Mouse (Mus musculus): ENCODE results near the gene Ube2v1.

Ube2v1 gene

DNA sequence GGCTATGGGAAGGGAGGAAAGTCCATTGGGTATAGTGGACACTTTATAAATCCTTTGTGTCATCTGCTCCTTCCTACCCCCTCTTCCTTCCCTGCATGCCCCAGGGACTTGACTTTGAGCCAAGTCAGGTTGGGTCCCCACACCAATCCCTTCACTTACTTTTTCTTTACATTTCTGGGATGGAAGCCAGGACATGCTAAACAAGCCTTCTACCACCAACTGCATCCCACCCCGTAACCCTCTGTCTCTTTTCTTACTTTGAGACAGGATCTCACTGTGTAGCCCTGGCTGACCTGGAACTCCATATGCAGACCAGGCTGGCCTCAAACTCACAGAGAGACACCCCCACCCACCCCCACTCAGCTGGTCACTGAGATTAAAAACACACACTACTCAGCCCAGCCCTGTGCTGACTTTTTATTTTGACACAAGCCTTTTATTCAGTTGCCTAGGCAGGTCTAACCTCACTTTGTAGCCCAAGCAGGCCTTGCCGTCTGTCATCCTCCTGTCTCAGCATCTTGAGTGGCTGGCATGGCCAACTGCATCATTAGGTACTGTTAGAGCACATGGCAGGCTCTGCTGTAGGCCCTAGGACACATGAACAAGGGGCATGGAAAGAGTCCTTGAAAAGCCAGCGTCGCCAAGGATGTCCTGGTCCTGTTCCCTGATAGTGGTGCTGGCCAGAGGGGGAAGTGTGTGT lies 38.2 kb downstream of the Ube2v1 start:
- DNase-seq (ENCODE audit: low read depth, low spot score): no peak

DNA sequence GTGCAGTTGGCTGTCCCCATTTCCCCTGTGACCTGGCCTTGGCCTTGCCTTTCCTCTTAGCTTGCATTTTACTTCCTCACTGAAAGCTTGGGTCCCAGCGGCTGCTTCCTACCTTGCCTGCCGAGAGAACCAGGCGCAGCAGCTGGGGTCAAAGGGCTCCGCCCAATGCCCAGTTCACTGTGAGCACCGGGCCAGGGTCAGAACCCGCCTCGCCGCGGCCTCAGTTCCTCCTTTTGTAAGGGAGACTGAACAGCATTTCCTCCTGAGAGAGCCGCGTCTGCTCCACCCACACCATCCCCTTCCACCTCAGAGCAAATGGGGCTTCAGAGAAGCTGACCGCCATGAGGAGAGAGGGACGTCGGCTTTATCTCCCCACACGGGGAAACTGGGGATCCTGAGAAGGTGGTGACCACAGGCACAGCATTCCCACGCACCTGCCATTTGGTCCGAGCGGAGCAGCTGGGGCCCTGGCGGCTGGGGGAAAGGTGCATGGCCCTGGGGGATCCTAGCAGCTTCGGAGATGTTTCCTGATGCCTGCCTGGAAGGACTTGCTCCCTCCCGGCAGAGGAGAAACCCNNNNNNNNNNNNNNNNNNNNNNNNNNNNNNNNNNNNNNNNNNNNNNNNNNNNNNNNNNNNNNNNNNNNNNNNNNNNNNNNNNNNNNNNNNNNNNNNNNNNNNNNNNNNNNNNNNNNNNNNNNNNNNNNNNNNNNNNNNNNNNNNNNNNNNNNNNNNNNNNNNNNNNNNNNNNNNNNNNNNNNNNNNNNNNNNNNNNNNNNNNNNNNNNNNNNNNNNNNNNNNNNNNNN lies 42.9 kb downstream of the Ube2v1 start:
- peak; percentile 68 for DNase-seq (ENCODE audit: low read depth, low spot score)

DNA sequence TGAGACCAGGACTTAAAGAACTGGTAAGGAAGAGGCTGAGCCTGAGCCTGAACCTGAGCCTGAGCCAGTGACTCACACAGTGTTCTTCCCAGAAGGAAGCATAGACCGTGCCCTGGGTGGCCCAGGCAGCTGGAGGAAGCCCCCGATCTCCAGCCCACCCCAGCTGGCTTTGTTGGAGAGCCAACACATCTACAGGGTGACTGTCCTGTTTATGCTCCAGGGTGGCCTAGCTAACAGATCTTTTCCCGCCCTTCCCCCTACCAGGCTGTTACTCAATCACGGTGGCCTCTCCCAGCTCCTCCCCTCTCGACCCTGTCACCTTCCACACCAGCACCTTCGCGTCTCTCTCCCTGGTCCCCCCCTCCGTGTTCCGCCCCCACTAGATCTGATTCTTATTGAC lies 44.9 kb downstream of the Ube2v1 start:
- no peak for DNase-seq (ENCODE audit: low read depth, low spot score)

DNA sequence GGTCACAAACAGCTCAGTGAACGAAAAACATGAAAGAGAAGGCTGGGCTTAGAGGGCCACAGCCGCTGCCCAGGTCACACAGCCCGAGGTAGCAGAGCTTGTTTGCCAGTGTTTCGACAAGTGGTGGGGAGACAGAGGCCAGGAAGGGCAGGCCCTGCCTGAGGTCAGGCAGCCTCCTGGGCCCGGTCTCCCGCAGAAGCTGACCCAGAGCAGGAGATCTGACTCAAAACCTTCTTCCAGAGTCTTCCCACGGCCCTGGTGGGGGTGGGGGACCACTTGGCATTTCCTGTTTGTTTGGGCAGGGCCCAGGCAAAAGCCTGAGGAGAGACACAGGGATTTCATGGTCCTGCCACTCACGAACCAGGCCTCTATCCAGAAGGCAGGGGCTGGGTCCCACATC lies 45.9 kb downstream of the Ube2v1 start:
- no peak for DNase-seq (ENCODE audit: low read depth, low spot score)

DNA sequence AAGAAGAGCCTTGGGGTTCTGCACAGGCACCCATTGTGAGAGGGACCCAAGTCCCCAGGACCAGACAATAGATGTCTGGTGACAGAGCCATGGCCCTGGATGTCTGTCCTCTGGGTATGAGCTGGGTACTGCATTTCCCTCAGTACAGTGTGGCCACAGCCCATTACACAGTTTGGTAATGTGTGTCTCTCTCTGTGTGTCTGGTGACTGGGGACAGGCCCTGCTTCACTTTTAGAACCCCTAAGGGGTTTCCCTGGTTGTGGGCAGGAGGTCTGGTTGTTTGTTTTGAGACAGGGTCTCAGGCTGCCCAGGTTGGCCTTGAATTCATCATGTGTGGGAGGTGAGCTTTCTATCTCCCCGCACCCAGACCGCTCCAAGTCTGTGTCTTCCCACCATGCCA lies 46.6 kb downstream of the Ube2v1 start:
- DNase-seq (ENCODE audit: low read depth, low spot score): no peak

DNA sequence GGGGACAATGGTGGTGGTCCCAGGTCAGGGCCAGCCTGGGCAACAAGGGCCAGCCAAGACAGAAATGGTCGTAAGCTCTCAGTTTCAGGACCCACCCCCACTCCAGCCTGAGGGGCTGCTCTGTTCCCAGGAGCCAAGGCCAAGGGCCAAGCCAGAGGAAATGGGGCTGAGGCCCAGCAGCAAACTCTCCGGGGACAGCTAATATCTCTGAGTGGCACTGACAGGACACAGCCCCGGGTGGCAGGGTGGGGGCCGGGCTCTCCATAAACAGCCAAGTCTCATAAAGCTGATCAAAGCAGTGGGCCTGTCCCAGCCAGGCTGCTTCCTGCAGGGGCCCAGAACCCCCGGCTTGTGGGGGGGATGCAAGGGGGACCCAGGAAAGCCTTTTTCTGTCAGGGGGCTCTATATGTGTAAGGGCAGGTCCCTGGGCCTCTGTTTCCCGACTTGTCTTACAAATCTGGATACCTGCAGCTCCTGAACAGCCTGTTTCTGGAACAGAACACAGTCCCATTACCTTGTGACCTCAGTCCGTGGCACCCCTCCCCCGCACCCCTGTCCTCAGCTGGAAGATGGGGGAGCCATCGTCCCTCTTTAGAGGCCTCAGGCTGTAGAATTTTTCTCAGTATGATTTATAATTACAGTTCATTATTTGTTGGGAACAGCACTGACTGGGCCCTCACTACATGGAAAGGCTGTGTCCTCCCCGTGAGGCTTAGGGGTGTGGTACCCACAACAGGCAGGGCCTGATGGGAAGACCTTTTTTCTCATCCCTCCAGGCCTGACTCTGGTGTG lies 48.5 kb downstream of the Ube2v1 start:
- DNase-seq (ENCODE audit: low read depth, low spot score): no peak

DNA sequence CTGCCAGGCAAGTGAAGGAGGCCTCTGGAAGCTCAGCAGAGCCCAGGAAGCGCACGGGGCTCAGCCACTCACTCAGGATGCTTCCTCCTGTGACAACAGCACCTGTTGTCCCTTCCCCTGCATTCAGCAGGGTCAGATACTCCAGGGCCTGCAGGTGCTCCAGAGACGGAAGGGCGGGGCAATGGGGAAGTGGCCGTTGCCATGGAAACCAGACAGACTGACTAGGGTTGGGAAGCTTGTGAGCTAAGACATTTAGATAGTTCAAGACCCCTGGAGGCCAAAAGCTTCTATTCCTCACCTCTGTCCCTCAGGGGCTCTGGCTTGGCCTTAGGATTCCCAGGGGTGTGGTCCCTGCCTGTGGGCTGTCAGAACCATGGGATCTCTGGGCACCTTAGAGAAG lies 53.4 kb downstream of the Ube2v1 start:
- DNase-seq (ENCODE audit: low read depth, low spot score): peak; percentile 17

DNA sequence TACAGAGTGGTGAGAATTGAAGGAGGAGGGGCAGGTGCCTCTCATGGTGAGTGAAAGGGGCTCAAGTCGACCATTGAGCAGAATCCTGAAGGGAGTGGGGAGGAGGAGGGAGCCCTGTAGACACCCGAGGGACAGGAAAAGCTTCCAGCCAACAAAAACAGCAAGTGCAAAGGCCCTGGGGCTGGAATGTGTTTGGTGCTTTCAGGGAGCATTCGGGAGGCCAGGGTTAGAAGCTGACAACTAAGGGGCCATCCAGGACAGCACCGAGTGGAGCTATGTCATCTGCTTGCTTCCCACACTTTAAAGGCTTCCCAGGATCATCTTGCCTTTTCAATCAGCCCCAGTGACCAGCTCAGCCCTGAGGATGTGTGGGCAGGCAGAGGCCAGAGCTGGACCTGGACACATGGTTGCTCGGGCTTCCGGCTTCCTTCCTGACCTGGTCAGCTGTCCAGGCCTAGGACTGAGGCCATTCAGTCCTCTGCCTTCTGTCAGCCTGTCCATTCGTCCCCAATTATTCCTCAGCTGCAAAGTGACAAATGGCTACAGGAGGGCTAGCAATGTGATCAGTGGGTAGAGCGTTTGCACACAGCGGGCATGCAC lies 54.6 kb downstream of the Ube2v1 start:
- DNase-seq (ENCODE audit: low read depth, low spot score): no peak

DNA sequence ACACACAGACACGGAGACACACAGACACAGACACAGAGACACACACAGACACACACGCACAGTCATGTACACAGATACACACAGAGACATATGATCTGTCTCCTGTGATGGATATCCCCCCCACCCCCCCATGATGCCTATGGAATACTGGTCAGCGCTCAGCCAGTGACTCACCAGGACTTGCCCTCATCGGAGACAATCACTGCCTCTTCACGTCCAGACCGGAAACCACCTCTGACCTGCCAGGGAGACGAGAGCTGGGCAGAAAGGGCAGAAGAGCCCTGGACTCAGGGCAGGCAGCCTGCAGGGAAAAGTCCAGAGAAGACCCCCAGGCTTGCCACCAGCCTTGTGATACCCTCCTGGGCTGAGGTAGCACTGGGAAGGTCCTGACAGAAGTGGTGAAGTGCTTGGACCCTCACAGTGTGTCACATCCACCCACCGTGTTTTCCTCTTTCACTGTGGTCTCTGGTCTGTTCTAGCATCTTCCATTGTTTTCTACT lies 55.7 kb downstream of the Ube2v1 start:
- DNase-seq (ENCODE audit: low read depth, low spot score): no peak

DNA sequence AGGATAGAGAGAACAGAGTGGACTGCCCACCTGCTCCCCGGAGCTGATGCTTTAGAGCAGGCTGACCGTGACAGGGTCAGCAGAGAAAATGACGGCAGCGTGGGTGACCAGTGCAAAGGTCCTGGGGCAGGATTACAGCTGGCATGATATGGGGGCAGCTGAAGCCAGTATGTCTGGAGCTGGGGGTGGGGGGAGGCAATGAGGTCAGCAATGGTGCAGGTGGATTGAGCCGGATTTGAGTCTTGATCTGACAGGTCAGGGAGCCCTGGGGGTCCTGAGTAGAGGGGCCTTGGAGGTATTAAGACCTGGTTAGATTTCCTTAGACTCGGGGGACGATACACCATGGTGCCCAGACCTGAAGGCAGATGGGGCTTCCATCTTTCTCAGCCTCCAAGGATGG lies 56.3 kb downstream of the Ube2v1 start:
- no peak for DNase-seq (ENCODE audit: low read depth, low spot score)

DNA sequence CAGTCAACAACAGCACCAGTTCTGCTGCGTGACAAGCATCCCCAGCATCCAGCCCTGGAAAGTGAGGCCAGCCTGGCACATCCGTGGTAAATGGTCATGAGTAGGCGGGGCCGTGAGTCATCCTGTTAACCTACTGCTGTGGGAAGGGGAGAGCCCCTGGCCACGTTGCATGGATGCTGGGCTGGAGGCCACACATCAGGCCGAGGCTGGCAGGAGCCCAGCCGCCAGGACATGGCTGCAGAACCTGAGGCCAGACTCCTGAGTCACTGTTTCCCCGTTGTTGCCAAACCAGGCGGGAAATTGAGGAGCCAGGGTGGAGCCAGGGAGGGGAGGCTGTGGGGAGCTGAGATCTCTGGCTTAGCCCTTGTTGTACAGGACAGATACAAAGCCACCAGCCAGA lies 57.1 kb downstream of the Ube2v1 start:
- DNase-seq (ENCODE audit: low read depth, low spot score): no peak

DNA sequence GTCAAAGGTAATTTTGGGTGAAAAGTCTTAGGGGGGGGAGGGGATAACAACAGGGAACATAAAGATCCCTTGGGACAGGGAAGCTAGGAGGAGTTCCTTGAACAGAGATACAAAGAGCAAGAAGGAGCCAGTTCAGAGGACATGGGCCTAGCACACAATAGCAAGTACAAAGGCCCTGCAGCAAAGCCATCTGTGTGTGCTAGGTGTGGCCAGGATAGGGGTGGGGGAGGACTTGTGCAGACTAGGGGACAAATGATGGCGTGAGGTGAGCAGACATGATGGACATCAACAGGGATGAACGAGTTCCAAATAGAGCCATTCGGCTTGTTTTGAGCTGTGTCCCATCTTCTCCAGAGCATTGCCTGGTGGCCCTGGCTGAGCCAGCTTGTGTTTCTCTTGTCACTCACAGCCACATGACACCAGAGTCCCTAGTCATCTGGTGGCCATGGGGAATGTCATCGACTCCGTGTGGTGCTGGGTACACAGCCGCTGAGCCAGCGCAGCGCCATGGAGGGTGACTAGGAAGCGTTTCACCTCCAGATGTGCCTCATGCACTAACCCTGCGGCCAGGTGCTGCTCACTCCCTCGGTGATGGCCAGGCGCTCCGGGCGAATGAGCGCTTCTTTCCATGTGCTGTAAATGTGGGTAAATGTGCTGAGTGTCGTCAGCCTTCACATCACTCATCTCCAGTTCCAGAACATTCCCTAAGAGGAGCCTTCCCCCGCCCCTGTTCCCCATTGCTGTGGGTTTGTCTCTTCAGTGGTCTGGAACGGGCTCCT lies 60.3 kb downstream of the Ube2v1 start:
- DNase-seq (ENCODE audit: low read depth, low spot score): no peak

DNA sequence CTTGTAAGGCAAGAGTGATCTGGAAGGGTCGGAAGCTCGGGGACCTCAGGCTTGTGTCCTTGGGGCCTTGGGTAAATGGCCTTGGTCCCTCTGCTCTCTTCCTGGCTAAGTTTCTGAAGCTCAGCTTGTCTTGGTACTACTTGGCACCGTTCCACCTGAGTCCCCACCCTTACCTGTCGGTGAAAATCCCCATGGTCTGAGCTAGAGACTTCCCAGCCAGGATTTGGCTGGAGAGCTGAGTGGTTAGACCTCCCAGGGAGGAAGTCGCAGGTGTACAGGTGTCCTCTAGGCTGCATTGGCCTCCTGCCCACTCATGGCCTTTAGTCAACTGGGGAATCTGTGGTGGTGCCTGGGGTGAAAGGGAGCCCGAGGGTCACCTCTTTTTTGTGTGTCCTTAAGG lies 61.1 kb downstream of the Ube2v1 start:
- DNase-seq (ENCODE audit: low read depth, low spot score): no peak

DNA sequence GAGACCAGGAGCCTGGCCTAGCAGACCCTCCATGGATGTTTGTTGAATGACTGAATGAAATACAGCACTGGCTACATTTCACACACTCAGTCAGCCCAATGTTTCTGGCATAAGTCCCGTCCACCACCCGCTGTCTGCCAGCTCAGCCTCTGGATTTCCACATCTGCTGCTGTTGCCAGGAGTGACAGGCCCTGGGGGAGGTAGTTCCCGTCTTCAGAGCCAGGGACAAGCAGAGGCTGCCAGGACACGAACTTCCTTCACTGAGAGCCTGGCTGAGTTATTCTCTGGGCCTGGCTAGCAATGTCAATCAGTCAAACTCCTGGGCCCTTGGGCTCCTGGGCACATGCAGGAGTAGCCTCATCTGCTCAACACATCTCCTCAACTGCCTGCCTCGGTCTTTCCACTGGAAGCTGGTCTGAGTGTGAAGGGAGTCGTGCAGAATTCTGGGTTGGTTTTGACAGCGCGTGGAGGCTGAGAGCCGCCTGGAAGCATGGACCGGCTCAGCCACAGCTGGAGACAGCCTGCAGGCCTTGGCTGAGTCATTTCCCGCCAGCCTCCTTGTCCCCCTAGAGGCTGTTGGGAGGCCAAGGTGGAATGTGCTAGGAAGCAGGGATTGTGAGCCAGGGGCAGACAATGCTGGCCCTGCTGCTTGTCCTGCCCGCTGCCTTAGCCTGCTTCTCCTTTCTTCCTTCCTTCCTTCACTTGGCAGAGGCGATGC lies 61.8 kb downstream of the Ube2v1 start:
- DNase-seq (ENCODE audit: low read depth, low spot score): no peak

DNA sequence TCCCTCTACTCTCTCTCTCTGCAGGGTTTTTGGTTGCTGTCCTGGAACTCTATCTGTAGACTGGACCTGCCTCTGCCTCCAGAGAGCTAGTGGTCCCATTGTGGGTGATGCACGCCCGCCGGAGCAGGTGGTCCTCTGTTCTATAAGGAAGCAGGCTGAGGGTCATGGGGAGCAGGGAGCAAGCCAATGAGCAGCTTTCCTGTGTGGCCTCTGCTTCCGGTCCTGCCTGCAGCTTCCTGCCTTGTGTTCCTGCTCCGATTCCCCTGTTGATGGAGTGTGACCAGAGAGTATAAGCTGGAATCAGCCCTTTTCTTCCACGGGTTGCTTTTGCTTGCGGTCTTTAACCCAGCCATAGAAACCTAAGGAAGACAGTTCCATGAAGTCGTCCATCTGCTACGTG lies 63.8 kb downstream of the Ube2v1 start:
- no peak for DNase-seq (ENCODE audit: low read depth, low spot score)

DNA sequence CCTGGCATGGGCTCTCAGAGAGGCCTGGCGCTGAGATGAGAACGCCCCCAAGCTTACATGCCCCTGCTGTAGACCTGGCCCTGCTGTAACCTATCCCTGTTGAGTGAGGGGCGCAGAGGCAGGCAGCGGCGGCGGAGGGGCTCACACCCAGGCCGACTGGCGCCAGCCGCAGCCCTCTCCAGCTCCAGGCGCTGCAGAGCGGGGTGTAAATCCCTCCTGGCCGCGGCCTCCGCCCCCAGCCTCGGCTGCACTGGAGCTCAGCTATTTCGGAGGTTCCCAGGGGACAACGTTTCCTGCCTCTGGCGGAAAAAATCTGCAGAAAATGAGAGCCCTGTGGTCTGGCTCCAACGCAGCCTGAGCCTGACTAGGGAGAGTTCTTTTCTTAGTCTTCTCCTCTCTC lies 66.2 kb downstream of the Ube2v1 start:
- DNase-seq (ENCODE audit: low read depth, low spot score): no peak

DNA sequence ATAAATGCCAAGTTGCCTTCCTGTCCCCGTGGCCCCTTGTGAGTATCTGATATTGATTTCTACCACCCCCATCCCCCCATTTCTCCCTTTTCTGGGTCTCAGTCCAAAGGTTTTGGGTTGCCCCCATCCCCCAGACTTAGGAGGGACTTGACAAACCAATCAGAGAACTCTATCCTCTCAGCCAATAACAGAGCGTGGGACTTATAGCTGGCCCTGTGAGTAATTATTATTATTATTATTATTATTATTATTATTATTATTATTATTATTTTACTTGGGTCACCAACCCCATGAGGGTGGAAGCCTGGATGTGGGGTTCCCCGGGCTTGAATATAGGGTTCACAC lies 66.6 kb downstream of the Ube2v1 start:
- DNase-seq (ENCODE audit: low read depth, low spot score): no peak

DNA sequence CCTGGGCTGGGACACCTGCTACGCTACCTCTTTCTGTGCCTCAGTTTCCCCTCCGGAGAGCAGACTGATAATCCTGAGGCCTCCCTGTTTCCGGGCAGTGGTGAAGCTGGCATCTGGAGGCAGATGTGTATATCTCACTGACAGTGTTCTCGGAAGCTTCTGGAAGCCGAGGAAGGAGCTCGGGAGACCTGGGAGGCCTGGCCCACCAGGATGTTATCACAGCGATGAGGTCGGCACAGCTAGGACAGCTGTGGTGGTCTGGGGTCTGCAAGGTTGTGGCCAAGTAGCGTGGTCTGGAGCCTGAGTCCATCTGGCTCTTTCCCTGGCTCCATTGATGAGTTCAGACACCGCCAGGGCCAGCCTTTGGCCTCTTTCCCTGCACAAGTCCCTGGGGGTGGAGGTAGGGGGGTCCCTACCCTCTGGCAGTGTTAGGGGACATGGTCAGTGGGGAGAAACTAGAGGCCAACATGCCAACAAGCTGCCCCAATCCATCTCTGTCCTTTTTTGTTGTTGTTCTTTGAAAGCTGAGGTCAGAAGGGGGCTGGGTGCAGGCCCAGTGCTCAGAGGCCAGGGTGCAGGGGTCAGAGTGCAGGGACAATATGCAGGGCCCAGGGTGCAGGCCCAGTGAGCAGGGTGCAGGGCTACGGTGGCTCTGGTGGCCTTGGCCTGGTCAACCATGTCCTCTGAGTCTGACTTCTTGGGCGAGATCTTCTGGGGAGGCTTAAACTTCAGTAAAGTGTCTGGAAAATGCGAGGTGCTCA lies 67.2 kb downstream of the Ube2v1 start:
- no peak for DNase-seq (ENCODE audit: low read depth, low spot score)

DNA sequence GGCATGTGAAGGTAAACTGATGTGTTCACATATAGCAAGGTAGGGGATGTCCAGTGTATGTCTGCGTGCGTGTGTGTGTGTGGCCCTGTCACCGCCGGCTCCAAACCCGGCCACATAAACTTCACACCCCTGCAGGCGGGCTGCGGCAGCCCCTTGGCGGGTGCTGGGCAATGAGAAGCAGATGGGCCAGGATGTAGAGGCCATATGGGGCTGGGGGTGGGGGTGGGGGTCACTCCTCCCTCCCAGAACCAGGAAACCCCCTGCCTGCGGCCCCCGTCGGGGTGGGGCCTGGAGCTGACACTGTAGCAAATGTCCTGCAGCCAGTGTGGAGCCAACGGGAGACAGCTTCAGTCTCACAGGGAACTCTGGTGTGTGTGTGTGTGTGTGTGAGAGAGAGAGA lies 68.2 kb downstream of the Ube2v1 start:
- no peak for DNase-seq (ENCODE audit: low read depth, low spot score)

DNA sequence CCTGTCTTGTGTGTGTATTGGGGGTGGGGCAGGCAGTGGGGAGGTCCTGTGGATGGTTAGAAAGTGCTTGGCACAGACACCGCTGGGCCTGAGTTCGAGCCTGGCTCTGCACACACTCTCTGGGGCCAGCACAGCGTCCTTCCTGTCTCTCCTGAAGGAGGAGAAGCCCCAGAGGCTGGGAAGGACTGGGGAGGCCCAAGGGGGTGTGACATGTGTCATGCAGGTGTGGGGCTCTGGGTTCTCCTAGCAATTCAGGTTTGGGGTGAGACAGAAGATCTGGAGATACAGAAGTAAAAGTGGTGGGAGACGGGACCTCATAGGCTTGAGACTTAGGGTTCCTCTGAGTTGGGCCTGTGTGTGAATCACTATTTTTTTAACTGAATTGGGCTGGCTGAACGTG lies 68.9 kb downstream of the Ube2v1 start:
- DNase-seq (ENCODE audit: low read depth, low spot score): no peak

Measured in CD4-positive helper T cell, adult 2 months (primary cell).